Mouse (Mus musculus): Measurements from ENCODE around the gene Krt23.

DNA sequence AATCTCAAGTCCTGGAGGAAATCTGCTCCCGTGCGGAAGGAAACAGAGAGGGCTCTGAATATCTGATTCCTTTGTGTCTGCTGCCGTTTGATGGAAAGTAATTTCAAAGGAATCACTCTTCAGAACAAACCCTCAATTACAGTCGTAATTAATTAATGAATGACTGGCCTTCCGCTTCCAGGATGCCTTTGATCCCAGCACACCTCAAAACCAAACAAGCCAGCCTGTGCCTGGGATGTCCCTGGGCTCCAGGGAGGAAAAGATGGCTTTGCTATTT, 575 bp upstream of the Krt23 start:
- no peak for TF ChIP-seq EP300 (optimal IDR thresholded peaks at IDR 0.05)
- no peak for TF ChIP-seq CTCF (IDR thresholded peaks at IDR 0.05; ENCODE audit: low read depth)
